23 mouse cellular contexts compared by ENCODE assay signal in genomic region chr19:60935001-60935400, GRCm38 (mm10). TPM values are rescaled to one million over a fixed set of nuclear protein-coding genes. Genes with fewer than 3 reads are reported as not detected.
DNase-seq lines count a peak whose midpoint lies in the region; ATAC-seq and TF ChIP-seq lines count a peak whose summit lies in the region.
"Had no signal": no experiment of that assay in that cellular context is flagged by ENCODE, and none has a peak within 500 bp of the region (broad histone marks: within the 10 kb centered on the region; RNA-seq: fewer than 3 reads in every experiment).

No protein-coding gene starts in this region.

- H3K27me3 ChIP-seq in lung, postnatal 0 days (replicated peaks; ENCODE audit: insufficient read depth, low read length), result no peaks in the 10 kb centered on the region
- H3K27me3 ChIP-seq: forebrain, embryonic 12.5 days; liver, embryonic 13.5 days; lung, embryonic 15.5 days; midbrain, embryonic 12.5 days; neural tube, embryonic 13.5 days had no signal

- H3K4me1 ChIP-seq in lung, postnatal 0 days (ENCODE audit: insufficient read depth, low read depth, low read length), result peaks cover 7% of the 10 kb centered on the region; the same call in 1 of the 2 replicates
- peaks cover 11% of the 10 kb centered on the region for H3K4me1 ChIP-seq in lung, adult 2 months (ENCODE audit: control insufficient read depth, insufficient read depth, low read length)
- H3K4me1 ChIP-seq: forebrain, embryonic 12.5 days; midbrain, embryonic 12.5 days had no signal

- H3K4me2 ChIP-seq in lung, postnatal 0 days (replicated peaks; ENCODE audit: low read depth, low read length), result no peak overlapping the region
- H3K4me2 ChIP-seq: forebrain, embryonic 12.5 days; heart, embryonic 11.5 days; liver, embryonic 13.5 days; lung, embryonic 15.5 days; midbrain, embryonic 12.5 days; neural tube, embryonic 13.5 days had no signal

- intact Hi-C loops in heart, postnatal 10 days (cut with DNase I), result no loop called here

- TF ChIP-seq CTCF in lung, postnatal 0 days (IDR thresholded peaks at IDR 0.05), result no peak
- no peak for TF ChIP-seq CTCF in lung, adult 2 months (IDR thresholded peaks at IDR 0.05; ENCODE audit: insufficient read depth, low read length)

- no peaks in the 10 kb centered on the region for H3K36me3 ChIP-seq in lung, postnatal 0 days (ENCODE audit: insufficient read depth, low read length)
- H3K36me3 ChIP-seq: forebrain, embryonic 12.5 days; liver, embryonic 13.5 days; lung, embryonic 15.5 days; midbrain, embryonic 12.5 days; neural tube, embryonic 13.5 days had no signal

- peak; percentile 80 for DNase-seq in heart, adult 11 months
- DNase-seq in heart, postnatal 10 days, result no peak
- no peak for DNase-seq in lung, postnatal 0 days (ENCODE audit: low spot score)
- no peak for DNase-seq in lung, adult 2 months
- DNase-seq in natural killer cell, adult 2 months (ENCODE audit: low spot score in 2 of 2), result peak; percentile 51 to 72
- no peak for DNase-seq in urinary bladder, postnatal 10 days (ENCODE audit: low spot score)
- DNase-seq in adrenal gland, adult 18-20 months (ENCODE audit: low spot score in 2 of 2), result no peak
- DNase-seq: adrenal gland, adult 2 months; cerebellum, adult 9-11 months; gastrocnemius, postnatal 14 days; kidney, adult 18-20 months; kidney, postnatal 10 days; liver, embryonic 13.5 days; thymus, postnatal 14 days had no signal

- H3K27ac ChIP-seq in lung, postnatal 0 days (ENCODE audit: low read length), result 0 out of 2 replicates have a peak overlapping the region, but pooled peaks have one; percentile 3
- H3K27ac ChIP-seq: forebrain, embryonic 12.5 days; layer of hippocampus, adult 2 months; liver, embryonic 13.5 days; lung, embryonic 15.5 days; macrophage; midbrain, embryonic 12.5 days; stomach, postnatal 0 days had no signal

- no peak for ATAC-seq in lung, postnatal 0 days
- 0 out of 2 replicates have a peak, but pooled peaks have one; percentile 33 for ATAC-seq in granulocyte monocyte progenitor cell, adult 5-6 weeks (replicated peaks; ENCODE audit: poor library complexity, severe bottlenecking)

- H3K9ac ChIP-seq in lung, postnatal 0 days (replicated peaks; ENCODE audit: low read depth), result no peak overlapping the region
- H3K9ac ChIP-seq: forebrain, embryonic 12.5 days; liver, embryonic 13.5 days; lung, embryonic 15.5 days; midbrain, embryonic 12.5 days; neural tube, embryonic 13.5 days had no signal

- TF ChIP-seq POLR2A in lung, adult 2 months (IDR thresholded peaks at IDR 0.05; ENCODE audit: borderline replicate concordance, extremely low read depth, low read depth, low read length), result no peak

- H3K4me3 ChIP-seq in lung, postnatal 0 days (ENCODE audit: low read depth, low read length), result no peak overlapping the region
- no peak overlapping the region for H3K4me3 ChIP-seq in lung, adult 2 months (replicated peaks; ENCODE audit: extremely low read depth, low read depth, low read length)
- H3K4me3 ChIP-seq: forebrain, embryonic 12.5 days; layer of hippocampus, adult 2 months; liver, embryonic 13.5 days; lung, embryonic 15.5 days; midbrain, embryonic 12.5 days; neural tube, embryonic 13.5 days had no signal

- no peak for TF ChIP-seq EP300 in lung, postnatal 0 days (IDR thresholded peaks at IDR 0.05)

- H3K9me3 ChIP-seq in lung, postnatal 0 days (ENCODE audit: low read length), result no peaks in the 10 kb centered on the region
- H3K9me3 ChIP-seq: forebrain, embryonic 12.5 days; liver, embryonic 13.5 days; lung, embryonic 15.5 days; neural tube, embryonic 13.5 days had no signal

RNA-seq across cellular contexts. Expression of gene Grk5, which starts 45.5 kb away (rescaled TPM):
- 10 to 100 TPM; 26.3 to 28.3 TPM for total RNA-seq in heart, postnatal 10 days (2021)
- polyA plus RNA-seq in lung, postnatal 0 days (2015; fragmentation: Nextera tagmentation; extraction: Ambion mirVana), result 7.2 and 9.1 TPM in 2 replicates
- polyA plus RNA-seq in lung, adult 2 months (2012; rRNA removed), result 7.4 and 10.8 TPM in 2 replicates
- total RNA-seq in granulocyte monocyte progenitor cell, adult 5-6 weeks (2014; fragmentation: Nextera tagmentation), result 0.52 and 4.0 TPM in 2 replicates
- 0.65 and 1.1 TPM in 2 replicates for total RNA-seq in granulocyte monocyte progenitor cell, adult 5-6 weeks (2017)
- total RNA-seq in adrenal gland, adult 18-20 months (2021), result 10 to 100 TPM; 23.3 to 47.1 TPM

Comparison
In these comparisons a context has a peak if more than half of its experiments do, and no peak if none do; other contexts are left out.
1. DNase-seq: peak in heart, adult 11 months (single experiment) and natural killer cell, adult 2 months (2 of 2); none in heart, postnatal 10 days (0 of 2), lung, postnatal 0 days (single experiment), lung, adult 2 months (single experiment), urinary bladder, postnatal 10 days (single experiment) and adrenal gland, adult 18-20 months (0 of 2).
2. RNA of gene Grk5, which starts 45.5 kb away (total RNA-seq): 23.3 to 47.1 TPM in adrenal gland, adult 18-20 months and 26.3 to 28.3 TPM in heart, postnatal 10 days; 0.52 to 4.0 TPM in granulocyte monocyte progenitor cell, adult 5-6 weeks; every median in the first group is over 4 times any median in the second.